11 mouse cellular contexts compared by ENCODE assay signal in genomic region chr6:97027110-97027677, GRCm38 (mm10). TPM values are rescaled to one million over a fixed set of nuclear protein-coding genes. Genes with fewer than 3 reads are reported as not detected.
DNase-seq lines count a peak whose midpoint lies in the region; ATAC-seq lines count a peak whose summit lies in the region.
"Had no signal": no experiment of that assay in that cellular context is flagged by ENCODE, and none has a peak within 500 bp of the region (broad histone marks: within the 10 kb centered on the region; RNA-seq: fewer than 3 reads in every experiment).

No protein-coding gene starts in this region.

- 0 out of 2 replicates have a peak, but pooled peaks have one; percentile 36 for ATAC-seq in midbrain, embryonic 16.5 days

- no peaks in the 10 kb centered on the region for H3K4me1 ChIP-seq in midbrain, embryonic 16.5 days (ENCODE audit: control insufficient read depth, insufficient read depth, low read length)
- H3K4me1 ChIP-seq: lung, embryonic 15.5 days had no signal

- H3K9me3 ChIP-seq in midbrain, embryonic 16.5 days (replicated peaks; ENCODE audit: control insufficient read depth, low read length, poor library complexity, severe bottlenecking) = no peaks in the 10 kb centered on the region
- H3K9me3 ChIP-seq: lung, embryonic 15.5 days had no signal

- no peaks in the 10 kb centered on the region for H3K36me3 ChIP-seq in midbrain, embryonic 16.5 days (ENCODE audit: control insufficient read depth, insufficient read depth, low read length)
- H3K36me3 ChIP-seq: lung, embryonic 15.5 days had no signal

- peak; percentile 6 for DNase-seq in cerebellum, adult 9-10 months
- no peak for DNase-seq in cerebellum, adult 11 months
- peak; percentile 3 to 36 for DNase-seq in left cerebral cortex, postnatal 25 days (ENCODE audit: low spot score in 2 of 2)
- no peak for DNase-seq in left cerebral cortex, adult 11 months (ENCODE audit: low spot score)
- peak; percentile 21 for DNase-seq in embryo, embryonic 10 days (ENCODE audit: low spot score)
- no peak for DNase-seq in kidney, adult 11 months
- DNase-seq in urinary bladder, postnatal 10 days (ENCODE audit: low spot score) = no peak

- no peak overlapping the region for H3K4me3 ChIP-seq in midbrain, embryonic 16.5 days (ENCODE audit: low read depth, low read length)
- H3K4me3 ChIP-seq: lung, embryonic 15.5 days had no signal

- H3K9ac ChIP-seq in midbrain, embryonic 16.5 days (ENCODE audit: low read depth, low read length) = no peak overlapping the region
- H3K9ac ChIP-seq: lung, embryonic 15.5 days had no signal

- no peak overlapping the region for H3K27ac ChIP-seq in midbrain, embryonic 16.5 days (ENCODE audit: low read length)
- H3K27ac ChIP-seq: lung, embryonic 15.5 days had no signal

- H3K4me2 ChIP-seq in midbrain, embryonic 16.5 days (ENCODE audit: low read length) = peak overlapping the region; percentile 34; the same call in 1 of the 2 replicates
- H3K4me2 ChIP-seq: lung, embryonic 15.5 days had no signal

- no peaks in the 10 kb centered on the region; the same call in none of the 2 replicates for H3K27me3 ChIP-seq in midbrain, embryonic 16.5 days (ENCODE audit: control insufficient read depth, insufficient read depth, low read depth, low read length)
- H3K27me3 ChIP-seq: lung, embryonic 15.5 days had no signal

- intact Hi-C loops in left cerebral cortex, postnatal 25 days (cut with DNase I) = loop anchor here (5.0 kb wide), 3 partner anchors 80 to 1975 kb away; no protein-coding TSS in a partner anchor

- 35% methylated on average over 5 of the region's 5 CpGs for WGBS in midbrain, embryonic 16.5 days

RNA-seq across cellular contexts. Expression of gene Fam19a4, which starts 33.0 kb away (rescaled TPM):
- total RNA-seq in left cerebral cortex, postnatal 25 days (2021) = under 1 TPM; 0.73 to 0.85 TPM
- polyA plus RNA-seq in midbrain, embryonic 16.5 days (2015; fragmentation: Nextera tagmentation; extraction: Ambion mirVana) = 6.5 and 7.3 TPM in 2 replicates
- polyA plus RNA-seq: C2C12; intestine, embryonic 14.5 days had no signal

Comparison
In these comparisons a context has a peak if more than half of its experiments do, and no peak if none do; other contexts are left out.
1. DNase-seq: peak in cerebellum, adult 9-10 months (single experiment), left cerebral cortex, postnatal 25 days (2 of 2) and embryo, embryonic 10 days (single experiment); none in cerebellum, adult 11 months (single experiment), left cerebral cortex, adult 11 months (single experiment), kidney, adult 11 months (single experiment) and urinary bladder, postnatal 10 days (single experiment).